Mouse (Mus musculus): ENCODE results near the gene Oas3.
"Not testable (repeated sequence)": the region's sequence is repeated elsewhere in the genome, so short reads cannot be mapped to it uniquely, and the experiment has no call there.

The Oas3 gene

GRCm38 (mm10) chr5:120777478-120777877 lies at the start of gene Oas3:
Gene Oas3 (minus strand): TSS chr5:120777661.
- DNase-seq (ENCODE audit: low spot score): no peak

GRCm38 (mm10) chr5:120818999-120819398 lies 41.5 kb upstream of the Oas3 start:
- no peak for DNase-seq (ENCODE audit: low spot score)

GRCm38 (mm10) chr5:120815949-120816348 lies 38.5 kb upstream of the Oas3 start:
- DNase-seq (ENCODE audit: low spot score): no peak

- DNase-seq (ENCODE audit: low spot score): no peak
Observed at GRCm38 (mm10) chr5:120813023-120813422, 35.6 kb upstream of the Oas3 start.

GRCm38 (mm10) chr5:120811951-120812819 lies 34.7 kb upstream of the Oas3 start, which contains the start of gene Oas1c:
Gene Oas1c (minus strand): TSS chr5:120812514.
- peak; percentile 72 for DNase-seq (ENCODE audit: low spot score)

- no peak for DNase-seq (ENCODE audit: low spot score)
Observed at GRCm38 (mm10) chr5:120809171-120809570, 31.7 kb upstream of the Oas3 start.

- no peak for DNase-seq (ENCODE audit: low spot score)
Observed at GRCm38 (mm10) chr5:120806458-120806857, 29.0 kb upstream of the Oas3 start.

- DNase-seq (ENCODE audit: low spot score): no peak
Observed at GRCm38 (mm10) chr5:120803596-120803995, 26.1 kb upstream of the Oas3 start.

GRCm38 (mm10) chr5:120798943-120799342 lies 21.5 kb upstream of the Oas3 start:
- not testable (repeated sequence) for DNase-seq (ENCODE audit: low spot score)

- not testable (repeated sequence) for DNase-seq (ENCODE audit: low spot score)
Observed at GRCm38 (mm10) chr5:120798147-120798546, 20.7 kb upstream of the Oas3 start.

- DNase-seq (ENCODE audit: low spot score): not testable (repeated sequence)
Observed at GRCm38 (mm10) chr5:120795480-120796034, 18.1 kb upstream of the Oas3 start, which contains the start of gene Oas1e. Gene Oas1e (minus strand): TSS chr5:120795530.

GRCm38 (mm10) chr5:120793043-120793442 lies 15.6 kb upstream of the Oas3 start:
- DNase-seq (ENCODE audit: low spot score): no peak

- DNase-seq (ENCODE audit: low spot score): no peak
Observed at GRCm38 (mm10) chr5:120787042-120787441, 9.6 kb upstream of the Oas3 start.

GRCm38 (mm10) chr5:120782446-120782845 lies 5.0 kb upstream of the Oas3 start:
- no peak for DNase-seq (ENCODE audit: low spot score)

- DNase-seq (ENCODE audit: low spot score): no peak
Observed at GRCm38 (mm10) chr5:120781646-120782045, 4.2 kb upstream of the Oas3 start.

GRCm38 (mm10) chr5:120779922-120780321 lies 2.5 kb upstream of the Oas3 start:
- no peak for DNase-seq (ENCODE audit: low spot score)

GRCm38 (mm10) chr5:120778941-120779340 lies 1.5 kb upstream of the Oas3 start:
- DNase-seq (ENCODE audit: low spot score): no peak

- DNase-seq (ENCODE audit: low spot score): no peak
Observed at GRCm38 (mm10) chr5:120776801-120777200, 660 bp downstream of the Oas3 start.

GRCm38 (mm10) chr5:120775287-120775985 lies 2.0 kb downstream of the Oas3 start:
- DNase-seq (ENCODE audit: low spot score): no peak

- DNase-seq (ENCODE audit: low spot score): no peak
Observed at GRCm38 (mm10) chr5:120769396-120769795, 8.1 kb downstream of the Oas3 start.

- DNase-seq (ENCODE audit: low spot score): no peak
Observed at GRCm38 (mm10) chr5:120765010-120765409, 12.5 kb downstream of the Oas3 start.

- no peak for DNase-seq (ENCODE audit: low spot score)
Observed at GRCm38 (mm10) chr5:120761901-120762300, 15.6 kb downstream of the Oas3 start.

GRCm38 (mm10) chr5:120754215-120754614 lies 23.2 kb downstream of the Oas3 start:
- DNase-seq (ENCODE audit: low spot score): no peak

Data from left cerebral cortex, adult 11 months (tissue).